Mouse (Mus musculus) lung, embryonic 14.5 days (tissue): Measurements from ENCODE around the gene Shtn1. TPM values are rescaled to one million over a fixed set of nuclear protein-coding genes. Genes with fewer than 3 reads are reported as not detected.

ENCODE experiments used
- ATAC-seq: fragments of 200-750 bp; cut with Nextera tagmentation; 2 replicates; pipeline ENCODE4 v1.8.0; 2017; ENCODE audit warnings: mild to moderate bottlenecking, moderate TSS enrichment, moderate library complexity; ENCODE audit not compliant: insufficient read depth
- DNase-seq: peaks from one replicate; pipeline ENCODE4 v3.0.0-alpha.2; 2015
- H3K27ac ChIP-seq: fragments of 300-500 bp; sonication (generic); 2 replicates; pipeline ENCODE4 v1.5.1; 2014; ENCODE audit warnings: low read depth, mild to moderate bottlenecking, moderate library complexity
- H3K27me3 ChIP-seq: fragments of 300-500 bp; sonication (generic); 2 replicates; pipeline ENCODE4 v1.6.1; 2014; ENCODE audit warnings: low read length, control low read depth; ENCODE audit not compliant: insufficient read depth
- H3K36me3 ChIP-seq: fragments of 300-500 bp; sonication (generic); 2 replicates; pipeline ENCODE4 v1.6.1; 2014; ENCODE audit warnings: control low read depth; ENCODE audit not compliant: insufficient read depth
- H3K4me1 ChIP-seq: fragments of 300-500 bp; sonication (generic); 2 replicates; pipeline ENCODE4 v1.6.1; 2014; ENCODE audit warnings: antibody characterized with exemption, control low read depth; ENCODE audit not compliant: insufficient read depth
- H3K4me2 ChIP-seq: fragments of 300-500 bp; sonication (generic); 2 replicates; pipeline ENCODE4 v1.6.1; 2014; ENCODE audit warnings: mild to moderate bottlenecking
- H3K4me3 ChIP-seq: fragments of 300-500 bp; sonication (generic); 2 replicates; pipeline ENCODE4 v1.5.1; 2014; ENCODE audit warnings: low read depth, low read length
- H3K9ac ChIP-seq: fragments of 300-500 bp; sonication (generic); 2 replicates; pipeline ENCODE4 v1.6.1; 2014
- H3K9me3 ChIP-seq: fragments of 300-500 bp; sonication (generic); 2 replicates; pipeline ENCODE4 v1.6.1; 2016; ENCODE audit warnings: low read depth, low read length, control low read depth
- CTCF ChIP-seq: IDR thresholded peaks from 2 replicates; pipeline ENCODE4 v1.5.1; 2016; ENCODE audit warnings: antibody characterized with exemption, low read depth
- WGBS: fragments of 180-500 bp; shearing (Covaris S2); extraction: QIAGEN DNeasy Blood & Tissue Kit; methylation state at CpG from one replicate; pipeline ENCODE4 v1.1.7; 2014; 5-methylcytosine and 5-hydroxymethylcytosine counted together
- polyA plus RNA-seq: library from polyadenylated mRNA; unstranded; fragments of >200 nt; fragmentation: Nextera tagmentation; extraction: Ambion mirVana; gene quantifications from 2 replicates; pipeline ENCODE4 v1.2.1, GENCODE M21; 2014

The Shtn1 gene
- polyA plus RNA-seq, 1 experiment from 2014 or later: 6.6 TPM

DNA sequence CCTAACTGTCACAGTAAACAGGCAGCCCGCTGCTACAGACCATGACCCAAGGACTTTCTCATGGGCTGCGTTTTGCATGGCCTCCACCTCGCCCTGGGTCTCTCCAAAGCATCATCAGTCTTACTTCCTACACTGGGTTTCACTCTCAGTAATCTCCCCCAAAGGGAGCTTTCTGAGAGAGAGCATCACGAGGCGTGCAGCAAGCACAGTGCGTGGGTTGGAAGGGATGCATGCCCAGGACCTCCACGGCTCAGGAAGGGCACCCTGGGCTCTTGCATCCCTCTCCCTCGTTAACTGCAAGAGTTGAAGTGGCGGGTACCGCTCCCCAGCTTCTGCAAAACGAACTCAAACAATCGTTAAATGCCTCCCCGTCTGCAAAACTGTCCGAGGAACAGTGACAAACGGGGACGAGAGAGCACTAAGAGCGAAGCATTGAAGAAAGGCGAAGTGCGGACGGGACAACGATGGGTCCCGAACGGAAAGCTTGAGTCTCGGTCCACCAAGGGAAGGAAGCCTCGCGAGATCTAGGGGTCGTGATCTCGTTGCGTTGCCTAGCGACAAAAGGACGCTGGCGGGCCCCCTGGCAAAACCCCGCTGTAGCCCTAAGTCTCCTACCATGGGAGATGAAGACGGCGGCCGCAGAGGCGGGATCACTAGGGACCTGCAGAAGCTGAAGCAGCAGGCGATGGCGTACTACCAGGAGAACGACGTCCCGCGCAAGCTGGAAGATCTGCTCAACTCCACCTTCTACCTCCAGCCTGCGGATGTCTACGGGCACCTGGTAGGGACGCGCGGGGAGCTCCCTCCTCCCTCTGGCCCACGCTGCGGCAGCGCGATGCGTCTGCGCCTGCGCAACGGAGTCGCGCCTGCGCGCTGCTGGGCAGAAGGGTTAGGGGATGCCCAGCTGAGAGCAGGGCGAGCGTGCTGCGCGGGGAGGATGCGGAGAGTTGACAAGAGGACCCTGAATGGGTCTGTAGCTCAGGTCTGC is 132.8 kb downstream of the Shtn1 start, which contains the start of the genes Eno4 and Hspa12a:
Eno4 (plus strand) TSS at position 585 of the 988 bp plus-strand sequence.
Hspa12a (minus strand) TSS at position 814 of the 988 bp plus-strand sequence.
- Histone ChIP-seq H3K4me2 (peak within 1 kb of the TSS; percentile 96), H3K4me1 (peaks cover 7% of the 10 kb centered on the region; the same call in 1 of the 2 replicates), H3K27ac (peak within 1 kb of the TSS; percentile 67; the same call in 1 of the 2 replicates), H3K4me3 (peak within 1 kb of the TSS; percentile 64), H3K36me3 (no peaks in the 10 kb centered on the region), H3K9ac (peak within 1 kb of the TSS; percentile 79), H3K9me3 (no peaks in the 10 kb centered on the region), H3K27me3 (no peaks in the 10 kb centered on the region)
- no peak for TF ChIP-seq CTCF
- under 1% methylated on average over 65 of the region's 65 CpGs for WGBS
- peak; percentile 98 for ATAC-seq
- peak; percentile 99 for DNase-seq

DNA sequence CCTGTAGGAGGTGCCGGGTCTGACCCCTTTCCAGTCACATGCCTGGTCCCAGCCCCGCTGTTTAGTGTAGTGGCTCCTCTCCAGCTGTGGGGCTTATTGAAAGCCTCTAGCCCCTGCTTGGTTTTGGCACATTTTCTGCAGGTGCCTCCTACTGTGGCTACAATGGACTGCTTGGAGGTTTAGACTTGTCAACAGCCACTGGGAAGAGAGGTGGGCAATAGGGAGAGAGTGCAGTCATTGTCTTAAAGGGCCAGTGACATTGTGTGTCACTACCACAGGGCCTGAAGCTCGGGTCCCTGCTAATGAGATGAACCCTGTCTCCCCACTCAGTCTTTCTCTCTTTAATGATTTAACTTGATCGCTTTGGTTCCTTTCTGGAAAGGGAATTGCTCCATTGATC is 142.8 kb downstream of the Shtn1 start:
- TF ChIP-seq CTCF: no peak
- no peak for DNase-seq

DNA sequence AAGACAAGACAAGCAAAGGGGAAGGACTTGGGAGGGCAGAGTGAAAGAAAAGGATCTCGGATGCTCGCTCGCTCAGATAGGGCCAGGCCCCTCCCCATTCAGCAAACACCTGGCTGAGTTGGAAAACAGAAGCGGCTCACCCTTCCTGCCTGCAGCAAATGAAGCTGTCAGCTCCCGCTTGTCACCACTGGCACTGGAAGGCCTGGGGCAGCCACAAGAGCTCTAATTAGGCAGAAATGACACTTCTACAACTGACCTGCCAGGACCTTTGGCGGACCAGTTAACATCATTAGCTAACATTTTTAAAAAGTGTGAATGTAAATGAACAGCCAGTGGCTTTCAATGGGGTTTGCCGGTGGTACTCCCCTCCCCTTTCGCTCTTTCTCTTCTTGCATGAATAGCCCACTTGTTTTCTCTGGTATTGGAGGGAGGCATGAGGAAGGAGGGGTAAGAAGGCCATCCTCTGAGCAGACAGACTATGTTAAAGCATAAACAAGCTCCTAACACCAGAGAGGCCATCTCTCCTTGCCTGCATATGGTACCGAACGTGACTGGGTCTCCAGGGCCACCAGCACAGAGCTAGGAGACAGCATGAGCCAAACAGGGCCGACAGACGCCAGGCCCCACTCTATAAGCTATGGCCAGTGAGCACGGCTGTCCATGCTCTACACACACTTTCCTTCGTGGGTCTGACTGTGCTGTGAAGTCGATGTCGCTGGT is 144.7 kb downstream of the Shtn1 start:
- DNase-seq: no peak
- Histone ChIP-seq H3K27ac (no peak overlapping the region), H3K4me3 (no peak overlapping the region), H3K4me2 (no peak overlapping the region), H3K9me3 (no peaks in the 10 kb centered on the region), H3K4me1 (no peaks in the 10 kb centered on the region), H3K27me3 (peaks cover 23% of the 10 kb centered on the region), H3K36me3 (no peaks in the 10 kb centered on the region), H3K9ac (no peak overlapping the region)
- 34% methylated on average over 16 of the region's 16 CpGs for WGBS
- no peak for ATAC-seq
- no peak for TF ChIP-seq CTCF

More for the DNA sequence above, 142.8 kb downstream of the Shtn1 start:
- Histone ChIP-seq H3K9me3 (no peaks in the 10 kb centered on the region), H3K27ac (no peak overlapping the region), H3K4me3 (no peak overlapping the region), H3K9ac (no peak overlapping the region), H3K4me1 (no peaks in the 10 kb centered on the region), H3K4me2 (no peak overlapping the region), H3K27me3 (peaks cover 23% of the 10 kb centered on the region), H3K36me3 (no peaks in the 10 kb centered on the region)
- WGBS: 21% methylated on average over 4 of the region's 4 CpGs
- ATAC-seq: no peak

Other genes starting within 250 kb of the Shtn1 start
- 0.50 and 0.88 TPM in 2 replicates for gene Eno4, start 132.7 kb downstream of the Shtn1 start, polyA plus RNA-seq
- 3.9 and 4.6 TPM in 2 replicates for gene Hspa12a, start 132.4 kb downstream of the Shtn1 start, polyA plus RNA-seq
- not detected in 2 replicates for gene Vax1, start 94.0 kb upstream of the Shtn1 start, polyA plus RNA-seq
- gene Kcnk18, start 143.1 kb upstream of the Shtn1 start, polyA plus RNA-seq: not detected in 2 replicates
- gene Slc18a2, start 184.8 kb upstream of the Shtn1 start, polyA plus RNA-seq: 5.6 and 7.5 TPM in 2 replicates
- 30.7 and 43.3 TPM in 2 replicates for gene Rps12-ps3, start 246.2 kb upstream of the Shtn1 start, polyA plus RNA-seq